Mouse (Mus musculus) MEL (cell line): ENCODE results near the gene Fam122c. TPM values are rescaled to one million over a fixed set of nuclear protein-coding genes. Genes with fewer than 3 reads are reported as not detected.

Source experiments
- DNase-seq: peaks from one replicate; pipeline ENCODE4 v3.0.0; 2011; ENCODE audit warnings: low read depth, low spot score
- H3K27ac ChIP-seq: 2 replicates; pipeline ENCODE4 v1.5.1; 2012; ENCODE audit warnings: low read depth, mild to moderate bottlenecking, control low read depth, low read length, moderate library complexity; ENCODE audit not compliant: control insufficient read depth
- H3K27me3 ChIP-seq, 2 experiments: fragments of 150-350 bp in 1 of 2; sonication (generic) in 1 of 2; 2 replicates each; pipeline ENCODE4 v1.6.1; 2012; ENCODE audit warnings: low read length in 2 of 2, mild to moderate bottlenecking in 2 of 2, improper control_type of control experiment in 1 of 2, moderate library complexity in 1 of 2; ENCODE audit not compliant: insufficient read depth in 2 of 2, control insufficient read depth in 1 of 2
- H3K36me3 ChIP-seq, 2 experiments: 2 replicates each; pipeline ENCODE4 v1.6.1; 2012 to 2014; ENCODE audit warnings: low read length in 2 of 2, improper control_type of control experiment in 1 of 2, inconsistent platforms in 1 of 2, mild to moderate bottlenecking in 1 of 2; ENCODE audit not compliant: insufficient read depth in 2 of 2, control insufficient read depth in 1 of 2
- H3K4me1 ChIP-seq, 2 experiments: fragments of 150-350 bp in 1 of 2; sonication (generic) in 1 of 2; 2 replicates each; pipeline ENCODE4 v1.6.1; 2012; ENCODE audit warnings: low read length in 2 of 2, improper control_type of control experiment in 1 of 2, mild to moderate bottlenecking in 1 of 2; ENCODE audit not compliant: insufficient read depth in 2 of 2, control insufficient read depth in 1 of 2
- H3K4me3 ChIP-seq, 2 experiments: fragments of 150-350 bp in 1 of 2; sonication (generic) in 1 of 2; 2 replicates each; pipeline ENCODE4 v1.5.1; 2012; ENCODE audit warnings: low read depth in 2 of 2, low read length in 2 of 2, mild to moderate bottlenecking in 2 of 2, moderate library complexity in 2 of 2, control low read depth in 1 of 2, improper control_type of control experiment in 1 of 2; ENCODE audit not compliant: control insufficient read depth in 1 of 2, insufficient read depth in 1 of 2
- H3K79me2 ChIP-seq: 2 replicates; pipeline ENCODE4 v1.6.1; 2012; ENCODE audit warnings: mild to moderate bottlenecking, low read length, moderate library complexity; ENCODE audit not compliant: control insufficient read depth, poor library complexity, insufficient read depth
- H3K9ac ChIP-seq: 2 replicates; pipeline ENCODE4 v1.6.1; 2012; ENCODE audit warnings: low read depth, mild to moderate bottlenecking, control low read depth, low read length, moderate library complexity; ENCODE audit not compliant: control insufficient read depth, poor library complexity, severe bottlenecking
- H3K9me3 ChIP-seq: fragments of 150-350 bp; sonication (generic); replicated peaks from 2 replicates; pipeline ENCODE4 v1.6.1; 2012; ENCODE audit warnings: mild to moderate bottlenecking, low read length, improper control_type of control experiment, moderate library complexity; ENCODE audit not compliant: insufficient read depth
- CHD1 ChIP-seq: IDR thresholded peaks from 2 replicates; pipeline ENCODE4 v1.6.1; 2012; ENCODE audit warnings: low read depth, mild to moderate bottlenecking, inconsistent platforms, low read length, improper control_type of control experiment
- ELF1 ChIP-seq: IDR thresholded peaks from 2 replicates; pipeline ENCODE4 v1.6.1; 2014; ENCODE audit warnings: low read depth, mild to moderate bottlenecking, inconsistent platforms, low read length, improper control_type of control experiment, moderate library complexity
- EP300 ChIP-seq, 2 experiments: IDR thresholded peaks; 2 replicates each; pipeline ENCODE4 v1.6.1; 2011; ENCODE audit warnings: improper control_type of control experiment in 2 of 2, low read length in 2 of 2, low read depth in 1 of 2, mild to moderate bottlenecking in 1 of 2
- HCFC1 ChIP-seq: IDR thresholded peaks from 2 replicates; pipeline ENCODE4 v1.6.1; 2012; ENCODE audit warnings: low read depth, mild to moderate bottlenecking, inconsistent platforms, low read length, improper control_type of control experiment, moderate library complexity
- JUND ChIP-seq: IDR thresholded peaks from 2 replicates; pipeline ENCODE4 v1.6.1; 2011; ENCODE audit warnings: low read depth, mild to moderate bottlenecking, improper control_type of control experiment, low read length
- MAX ChIP-seq: IDR thresholded peaks from 2 replicates; pipeline ENCODE4 v1.6.1; 2011; ENCODE audit warnings: low read length, improper control_type of control experiment
- MYC ChIP-seq: IDR thresholded peaks from 2 replicates; pipeline ENCODE4 v1.6.1; 2011; ENCODE audit warnings: low read depth, mild to moderate bottlenecking, low read length, improper control_type of control experiment, moderate library complexity
- NRF1 ChIP-seq: IDR thresholded peaks from 2 replicates; pipeline ENCODE4 v1.6.1; 2014; ENCODE audit warnings: low read depth, mild to moderate bottlenecking, inconsistent platforms, low read length, improper control_type of control experiment, moderate library complexity; ENCODE audit not compliant: poor library complexity, insufficient read depth, severe bottlenecking
- POLR2A ChIP-seq, 2 experiments: IDR thresholded peaks; 2 replicates each; pipeline ENCODE4 v1.6.1; 2011 to 2012; ENCODE audit warnings: low read length in 2 of 2, mild to moderate bottlenecking in 2 of 2, control low read depth in 1 of 2, improper control_type of control experiment in 1 of 2, low read depth in 1 of 2, moderate library complexity in 1 of 2; ENCODE audit not compliant: control insufficient read depth in 1 of 2, insufficient read depth in 1 of 2, poor library complexity in 1 of 2
- POLR2AphosphoS5 ChIP-seq: IDR thresholded peaks from 2 replicates; pipeline ENCODE4 v1.6.1; 2012; ENCODE audit warnings: low read depth, borderline replicate concordance, mild to moderate bottlenecking, inconsistent platforms, low read length, moderate library complexity, mixed read lengths
- SIN3A ChIP-seq: IDR thresholded peaks from 2 replicates; pipeline ENCODE4 v1.6.1; 2012; ENCODE audit warnings: low read length, improper control_type of control experiment, inconsistent platforms
- TAL1 ChIP-seq: IDR thresholded peaks from 2 replicates; pipeline ENCODE4 v1.6.1; 2012; ENCODE audit warnings: mild to moderate bottlenecking, inconsistent platforms, low read length, moderate library complexity, mixed read lengths
- TCF12 ChIP-seq: IDR thresholded peaks from 2 replicates; pipeline ENCODE4 v1.6.1; 2014; ENCODE audit warnings: low read depth, mild to moderate bottlenecking, inconsistent platforms, low read length, improper control_type of control experiment, moderate library complexity
- USF2 ChIP-seq, 2 experiments: IDR thresholded peaks; 2 replicates each; pipeline ENCODE4 v1.6.1; 2011 to 2012; ENCODE audit warnings: improper control_type of control experiment in 2 of 2, low read length in 2 of 2, borderline replicate concordance in 1 of 2, inconsistent platforms in 1 of 2, low read depth in 1 of 2, mild to moderate bottlenecking in 1 of 2; ENCODE audit not compliant: insufficient read depth in 1 of 2
- ZC3H11A ChIP-seq: IDR thresholded peaks from 2 replicates; pipeline ENCODE4 v1.6.1; 2012; ENCODE audit warnings: low read depth, mild to moderate bottlenecking, inconsistent platforms, low read length, improper control_type of control experiment
- polyA plus RNA-seq, 2 experiments: library from polyadenylated mRNA; stranded (reverse) in 1 of 2; unstranded in 1 of 2; fragments of >175 nt in 1 of 2; fragments of >200 nt in 1 of 2; gene quantifications; 2 replicates each; pipeline versions ENCODE4 v1.2.1 to v1.2.4; 2012; ENCODE audit warnings: low replicate concordance in 2 of 2, low read depth in 1 of 2; ENCODE audit not compliant: insufficient read length in 2 of 2, insufficient read depth in 1 of 2, missing spikeins in 1 of 2
- total RNA-seq: library from RNA; depleted of rRNA; stranded (reverse); fragments of 300-350 nt; gene quantifications from 2 replicates; pipeline ENCODE4 v1.2.3, GENCODE M21; 2012

The Fam122c gene
- total and polyA plus RNA-seq, 3 experiments: not detected

GRCm38 (mm10) chrX:53320564-53320963 lies 47.3 kb downstream of the Fam122c start:
- TF ChIP-seq MYC (no peak), HCFC1 (no peak), EP300 (IDR thresholded peaks at IDR 0.05; ENCODE audit: low read depth in 1 of 2, low read length in 2 of 2) (no peak), POLR2A (IDR thresholded peaks at IDR 0.05; ENCODE audit: control insufficient read depth in 1 of 2, insufficient read depth in 1 of 2, low read depth in 1 of 2, low read length in 2 of 2, poor library complexity in 1 of 2) (no peak), TCF12 (no peak), SIN3A (no peak)
- no peak overlapping the region for H3K4me3 ChIP-seq
- no peak overlapping the region for H3K9ac ChIP-seq
- no peaks in the 10 kb centered on the region for H3K79me2 ChIP-seq
- no peak for DNase-seq
- no peaks in the 10 kb centered on the region for H3K9me3 ChIP-seq
- no peaks in the 10 kb centered on the region for H3K36me3 ChIP-seq
- no peaks in the 10 kb centered on the region; a peak in 1 of 4 replicates for H3K27me3 ChIP-seq
- no peaks in the 10 kb centered on the region for H3K4me1 ChIP-seq
- H3K27ac ChIP-seq: no peak overlapping the region

GRCm38 (mm10) chrX:53321111-53321510 lies 47.9 kb downstream of the Fam122c start:
- DNase-seq: no peak
- no peaks in the 10 kb centered on the region for H3K36me3 ChIP-seq
- H3K4me3 ChIP-seq: no peak overlapping the region
- no peak overlapping the region for H3K27ac ChIP-seq
- no peaks in the 10 kb centered on the region; a peak in 1 of 4 replicates for H3K27me3 ChIP-seq
- no peak overlapping the region for H3K9ac ChIP-seq
- TF ChIP-seq CHD1 (no peak), TAL1 (no peak)
- no peaks in the 10 kb centered on the region for H3K79me2 ChIP-seq
- H3K4me1 ChIP-seq: no peaks in the 10 kb centered on the region
- H3K9me3 ChIP-seq: no peaks in the 10 kb centered on the region

- no peaks in the 10 kb centered on the region for H3K36me3 ChIP-seq
- H3K4me3 ChIP-seq: no peak overlapping the region
- no peak for DNase-seq
- TF ChIP-seq POLR2AphosphoS5 (no peak), TAL1 (no peak), EP300 (IDR thresholded peaks at IDR 0.05; ENCODE audit: low read depth in 1 of 2, low read length in 2 of 2) (no peak), USF2 (IDR thresholded peaks at IDR 0.05; ENCODE audit: borderline replicate concordance in 1 of 2, insufficient read depth in 1 of 2, low read depth in 1 of 2, low read length in 2 of 2) (no peak), NRF1 (no peak), ELF1 (no peak), MAX (no peak), TCF12 (no peak), JUND (no peak), ZC3H11A (no peak)
- no peaks in the 10 kb centered on the region for H3K27me3 ChIP-seq
- no peaks in the 10 kb centered on the region for H3K79me2 ChIP-seq
- no peak overlapping the region for H3K9ac ChIP-seq
- H3K9me3 ChIP-seq: no peaks in the 10 kb centered on the region
- H3K27ac ChIP-seq: no peak overlapping the region
- H3K4me1 ChIP-seq: no peaks in the 10 kb centered on the region
Measured at GRCm38 (mm10) chrX:53330396-53330795, 57.2 kb downstream of the Fam122c start.
